Mouse (Mus musculus): ENCODE data around the gene Suco. TPM values are rescaled to one million over a fixed set of nuclear protein-coding genes. Genes with fewer than 3 reads are reported as not detected.

The Suco gene
- polyA plus RNA-seq, 1 experiment from 2014 or later = 27.9 TPM

- Histone ChIP-seq H3K27me3 (ENCODE audit: insufficient read depth, low read length) (no peaks in the 10 kb centered on the region), H3K4me2 (no peak overlapping the region), H3K9ac (no peak overlapping the region), H3K36me3 (ENCODE audit: insufficient read depth) (no peaks in the 10 kb centered on the region), H3K27ac (ENCODE audit: low read depth) (no peak overlapping the region), H3K4me3 (ENCODE audit: low read depth, low read length) (no peak overlapping the region), H3K9me3 (ENCODE audit: low read depth, low read length) (no peaks in the 10 kb centered on the region), H3K4me1 (ENCODE audit: insufficient read depth) (no peaks in the 10 kb centered on the region)
- TF ChIP-seq CTCF (IDR thresholded peaks at IDR 0.05; ENCODE audit: low read depth) = no peak
- DNase-seq (peak; percentile 9), ATAC-seq (ENCODE audit: insufficient read depth) (no peak)
Measured at GRCm38 (mm10) chr1:161868413-161868812, 8.1 kb downstream of the Suco start.

- Histone ChIP-seq H3K4me3 (ENCODE audit: low read depth, low read length) (no peak overlapping the region), H3K36me3 (ENCODE audit: insufficient read depth) (no peaks in the 10 kb centered on the region), H3K27me3 (ENCODE audit: insufficient read depth, low read length) (no peaks in the 10 kb centered on the region), H3K4me2 (no peak overlapping the region), H3K4me1 (ENCODE audit: insufficient read depth) (no peaks in the 10 kb centered on the region), H3K9ac (no peak overlapping the region), H3K27ac (ENCODE audit: low read depth) (no peak overlapping the region), H3K9me3 (ENCODE audit: low read depth, low read length) (no peaks in the 10 kb centered on the region)
- 59% methylated on average over 2 of the region's 2 CpGs for WGBS
- DNase-seq (no peak), ATAC-seq (ENCODE audit: insufficient read depth) (no peak)
- no peak for TF ChIP-seq CTCF (IDR thresholded peaks at IDR 0.05; ENCODE audit: low read depth)
Measured at GRCm38 (mm10) chr1:161863742-161864141, 12.7 kb downstream of the Suco start.

DNA sequence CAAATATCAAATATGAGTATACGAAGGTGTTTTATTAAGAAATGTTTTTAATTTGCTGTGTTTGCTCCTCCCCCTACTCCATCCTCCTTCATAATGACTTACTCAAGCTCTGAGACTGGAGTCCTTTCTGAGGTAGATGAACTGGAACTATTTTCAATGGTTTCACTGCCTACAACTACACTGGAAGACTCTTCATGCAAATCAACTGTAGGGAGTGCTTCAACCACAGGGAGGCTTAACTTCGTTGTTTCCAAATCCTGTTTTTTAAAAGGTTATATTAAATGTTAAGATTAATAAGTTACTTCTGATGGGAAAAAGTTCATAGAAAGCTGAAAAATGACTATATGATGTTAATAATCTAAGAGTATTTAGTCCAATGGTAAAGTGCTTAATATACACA, 17.2 kb downstream of the Suco start:
- Histone ChIP-seq H3K4me1 (ENCODE audit: insufficient read depth) (no peaks in the 10 kb centered on the region), H3K9ac (no peak overlapping the region), H3K36me3 (ENCODE audit: insufficient read depth) (peaks cover 23% of the 10 kb centered on the region), H3K27ac (ENCODE audit: low read depth) (no peak overlapping the region), H3K4me2 (no peak overlapping the region), H3K9me3 (ENCODE audit: low read depth, low read length) (no peaks in the 10 kb centered on the region), H3K4me3 (ENCODE audit: low read depth, low read length) (no peak overlapping the region), H3K27me3 (ENCODE audit: insufficient read depth, low read length) (no peaks in the 10 kb centered on the region)
- no peak for TF ChIP-seq CTCF (IDR thresholded peaks at IDR 0.05; ENCODE audit: low read depth)
- DNase-seq = no peak
- WGBS = 87% methylated on average over 2 of the region's 2 CpGs
- ATAC-seq (ENCODE audit: insufficient read depth) = no peak

- ATAC-seq (ENCODE audit: insufficient read depth) = no peak
- H3K9ac ChIP-seq = no peak overlapping the region
- no peaks in the 10 kb centered on the region for H3K27me3 ChIP-seq (ENCODE audit: insufficient read depth, low read length)
- H3K4me3 ChIP-seq (ENCODE audit: low read depth, low read length) = no peak overlapping the region
- H3K9me3 ChIP-seq (ENCODE audit: low read depth, low read length) = no peaks in the 10 kb centered on the region
- H3K27ac ChIP-seq (ENCODE audit: low read depth) = no peak overlapping the region
- DNase-seq = no peak
- H3K36me3 ChIP-seq (ENCODE audit: insufficient read depth) = peaks cover 35% of the 10 kb centered on the region
- 87% methylated on average over 2 of the region's 2 CpGs for WGBS
- H3K4me2 ChIP-seq = no peak overlapping the region
- TF ChIP-seq CTCF (IDR thresholded peaks at IDR 0.05; ENCODE audit: low read depth) = no peak
- no peaks in the 10 kb centered on the region for H3K4me1 ChIP-seq (ENCODE audit: insufficient read depth)
Measured at GRCm38 (mm10) chr1:161826677-161827076, 49.8 kb downstream of the Suco start.

- Histone ChIP-seq H3K9ac (no peak overlapping the region), H3K36me3 (ENCODE audit: insufficient read depth) (no peaks in the 10 kb centered on the region), H3K27me3 (ENCODE audit: insufficient read depth, low read length) (no peaks in the 10 kb centered on the region), H3K4me1 (ENCODE audit: insufficient read depth) (no peaks in the 10 kb centered on the region), H3K4me3 (ENCODE audit: low read depth, low read length) (no peak overlapping the region), H3K4me2 (no peak overlapping the region), H3K27ac (ENCODE audit: low read depth) (no peak overlapping the region), H3K9me3 (ENCODE audit: low read depth, low read length) (no peaks in the 10 kb centered on the region)
- TF ChIP-seq CTCF (IDR thresholded peaks at IDR 0.05; ENCODE audit: low read depth) = no peak
- WGBS = 83% methylated on average over 5 of the region's 5 CpGs
- ATAC-seq (ENCODE audit: insufficient read depth) = no peak
- no peak for DNase-seq
Measured at GRCm38 (mm10) chr1:161809428-161809827, 67.1 kb downstream of the Suco start.

- 43% methylated on average over 6 of the region's 6 CpGs for WGBS
- Histone ChIP-seq H3K36me3 (ENCODE audit: insufficient read depth) (no peaks in the 10 kb centered on the region), H3K9ac (no peak overlapping the region), H3K4me1 (ENCODE audit: insufficient read depth) (no peaks in the 10 kb centered on the region), H3K4me2 (no peak overlapping the region), H3K27ac (ENCODE audit: low read depth) (no peak overlapping the region), H3K27me3 (ENCODE audit: insufficient read depth, low read length) (no peaks in the 10 kb centered on the region), H3K9me3 (ENCODE audit: low read depth, low read length) (no peaks in the 10 kb centered on the region), H3K4me3 (ENCODE audit: low read depth, low read length) (no peak overlapping the region)
- ATAC-seq (ENCODE audit: insufficient read depth) (no peak), DNase-seq (no peak)
- no peak for TF ChIP-seq CTCF (IDR thresholded peaks at IDR 0.05; ENCODE audit: low read depth)
Measured at GRCm38 (mm10) chr1:161808980-161809379, 67.5 kb downstream of the Suco start.

DNA sequence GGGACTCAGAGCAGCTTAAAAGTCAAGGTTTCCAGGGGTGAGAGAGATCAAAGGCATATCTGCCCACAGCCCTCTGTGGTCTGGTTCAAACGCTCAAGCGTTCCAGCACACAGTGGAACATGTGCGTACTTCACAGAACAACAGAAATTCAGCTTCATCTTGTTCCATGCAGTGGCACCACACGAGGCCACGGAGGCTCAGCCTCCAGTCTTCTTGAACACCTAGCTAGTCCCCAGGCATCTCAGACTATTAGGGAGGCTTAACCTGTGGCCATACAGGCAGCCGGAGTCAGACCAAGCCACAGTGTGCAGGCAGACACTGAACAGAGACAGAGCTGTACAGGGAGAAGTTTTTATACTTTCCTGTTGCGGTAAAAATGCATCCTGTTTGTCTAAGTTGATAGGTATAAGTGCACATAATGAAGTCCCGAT, 71.9 kb downstream of the Suco start:
- H3K4me1 ChIP-seq (ENCODE audit: insufficient read depth) = no peaks in the 10 kb centered on the region
- H3K27me3 ChIP-seq (ENCODE audit: insufficient read depth, low read length) = no peaks in the 10 kb centered on the region
- DNase-seq (no peak), ATAC-seq (ENCODE audit: insufficient read depth) (no peak)
- no peak overlapping the region for H3K4me2 ChIP-seq
- H3K9ac ChIP-seq = no peak overlapping the region
- H3K4me3 ChIP-seq (ENCODE audit: low read depth, low read length) = no peak overlapping the region
- no peak overlapping the region for H3K27ac ChIP-seq (ENCODE audit: low read depth)
- H3K9me3 ChIP-seq (ENCODE audit: low read depth, low read length) = no peaks in the 10 kb centered on the region
- WGBS = 77% methylated on average over 8 of the region's 8 CpGs
- no peak for TF ChIP-seq CTCF (IDR thresholded peaks at IDR 0.05; ENCODE audit: low read depth)
- no peaks in the 10 kb centered on the region for H3K36me3 ChIP-seq (ENCODE audit: insufficient read depth)

GRCm38 (mm10) chr1:161801321-161801720, 75.2 kb downstream of the Suco start:
- Histone ChIP-seq H3K9me3 (ENCODE audit: low read depth, low read length) (no peaks in the 10 kb centered on the region), H3K27me3 (ENCODE audit: insufficient read depth, low read length) (no peaks in the 10 kb centered on the region), H3K4me3 (ENCODE audit: low read depth, low read length) (no peak overlapping the region), H3K4me2 (no peak overlapping the region), H3K9ac (no peak overlapping the region), H3K36me3 (ENCODE audit: insufficient read depth) (no peaks in the 10 kb centered on the region), H3K4me1 (ENCODE audit: insufficient read depth) (no peaks in the 10 kb centered on the region), H3K27ac (ENCODE audit: low read depth) (no peak overlapping the region)
- 75% methylated on average over 2 of the region's 2 CpGs for whole genome bisulfite sequencing
- TF ChIP-seq CTCF (IDR thresholded peaks at IDR 0.05; ENCODE audit: low read depth) = no peak
- ATAC-seq (ENCODE audit: insufficient read depth) = no peak
- DNase-seq = no peak

All from lung, embryonic 14.5 days (tissue).